Mouse (Mus musculus) left cerebral cortex, postnatal 25 days (tissue): ENCODE measurements at regions not wholly inside any gene's neighbourhood (a gene's known extent, or its start where the extent isn't known, plus 50 kb on each side); places are given as distances from the start of the nearest gene placed in this dataset.
A peak's percentile ranks its signal among the peaks of the same experiment; 100 is the strongest.

Experiments used
- DNase-seq, 2 experiments: peaks; one replicate each; pipeline ENCODE4 v3.0.0; 2022; ENCODE audit warnings: low spot score in 2 of 2, mixed read lengths in 1 of 2
- intact Hi-C: fragments of 180-260 bp; cut with DNase I; formaldehyde crosslinking; loops from one replicate; pipeline ENCODE4 v1.15.1; 2025

GRCm38 (mm10) chr15:63724543-63725186 lies 120.3 kb downstream of the Gsdmc2 start:
- DNase-seq: no peak
- intact Hi-C loops: loop anchor here (5.0 kb wide), 1 partner anchor 1742 kb away; no protein-coding TSS in a partner anchor

GRCm38 (mm10) chr15:63722991-63723390 lies 122.0 kb downstream of the Gsdmc2 start:
- intact Hi-C loops: loop anchor here (5.0 kb wide), 1 partner anchor 1741 kb away; no protein-coding TSS in a partner anchor
- DNase-seq: no peak

GRCm38 (mm10) chr15:63721669-63722357 lies 123.2 kb downstream of the Gsdmc2 start:
- intact Hi-C loops: loop anchor here (5.0 kb wide), 1 partner anchor 1740 kb away; no protein-coding TSS in a partner anchor

GRCm38 (mm10) chr15:63717812-63718211 lies 127.2 kb downstream of the Gsdmc2 start:
- no peak for DNase-seq
- intact Hi-C loops: no loop called here

More at GRCm38 (mm10) chr15:63721669-63722357, 123.2 kb downstream of the Gsdmc2 start:
- DNase-seq: peak; percentile 31 to 39

GRCm38 (mm10) chr15:63713697-63714096 lies 131.3 kb downstream of the Gsdmc2 start:
- DNase-seq: no peak
- intact Hi-C loops: no loop called here

GRCm38 (mm10) chr15:63710381-63710780 lies 134.6 kb downstream of the Gsdmc2 start:
- intact Hi-C loops: no loop called here
- DNase-seq: no peak

- DNase-seq: no peak
- intact Hi-C loops: no loop called here
Observed at GRCm38 (mm10) chr15:63709270-63709933, 135.6 kb downstream of the Gsdmc2 start.

- intact Hi-C loops: no loop called here
- no peak for DNase-seq
Observed at GRCm38 (mm10) chr15:63704636-63705035, 140.3 kb downstream of the Gsdmc2 start.

- intact Hi-C loops: no loop called here
- no peak for DNase-seq
Observed at GRCm38 (mm10) chr15:63697831-63698230, 147.1 kb downstream of the Gsdmc2 start.

- intact Hi-C loops: no loop called here
- no peak for DNase-seq
Observed at GRCm38 (mm10) chr15:63694150-63694549, 150.8 kb downstream of the Gsdmc2 start.

GRCm38 (mm10) chr15:63693561-63693960 lies 151.4 kb downstream of the Gsdmc2 start:
- intact Hi-C loops: no loop called here
- DNase-seq: no peak

GRCm38 (mm10) chr15:63692491-63693295 lies 152.3 kb downstream of the Gsdmc2 start:
- intact Hi-C loops: no loop called here
- no peak for DNase-seq

- intact Hi-C loops: no loop called here
Observed at GRCm38 (mm10) chr15:63689788-63690575, 155.0 kb downstream of the Gsdmc2 start.

GRCm38 (mm10) chr15:63687852-63688251 lies 157.1 kb downstream of the Gsdmc2 start:
- no peak for DNase-seq
- intact Hi-C loops: no loop called here

More at GRCm38 (mm10) chr15:63689788-63690575, 155.0 kb downstream of the Gsdmc2 start:
- no peak for DNase-seq

GRCm38 (mm10) chr15:63686954-63687562 lies 157.9 kb downstream of the Gsdmc2 start:
- no peak for DNase-seq
- intact Hi-C loops: no loop called here

GRCm38 (mm10) chr15:63679984-63680925 lies 164.7 kb downstream of the Gsdmc2 start:
- peak; percentile 10 to 68 for DNase-seq
- intact Hi-C loops: no loop called here

- DNase-seq: no peak
- intact Hi-C loops: no loop called here
Observed at GRCm38 (mm10) chr15:63678921-63679320, 166.1 kb downstream of the Gsdmc2 start.
